Mouse (Mus musculus) CD8-positive naive resting alpha-beta T cell, adult 57 days (primary cell): ENCODE data around the gene Zfp456. TPM values are rescaled to one million over a fixed set of nuclear protein-coding genes. Genes with fewer than 3 reads are reported as not detected.

Source experiments
- total RNA-seq: library from RNA; stranded (reverse); gene quantifications from one replicate; pipeline ENCODE4 v1.2.4, GENCODE M21; 2023

Zfp456 gene
- 7.4 TPM for total RNA-seq

GRCm38 (mm10) chr13:67375050-67375911 lies at the start of gene Zfp456, which contains the start of gene Gm28041:
Gene Zfp456 (minus strand): TSS chr13:67375810.
Gene Gm28041 (minus strand): TSS chr13:67375733.

GRCm38 (mm10) chr13:67421207-67421857 lies 45.7 kb upstream of the Zfp456 start, which contains the start of gene Zfp459:
Gene Zfp459 (minus strand): TSS chr13:67421418.

GRCm38 (mm10) chr13:67399183-67399903 lies 23.7 kb upstream of the Zfp456 start, which contains the start of gene Zfp429:
Gene Zfp429 (minus strand): TSS chr13:67399819.

GRCm38 (mm10) chr13:67360131-67360744 lies 15.4 kb downstream of the Zfp456 start, which contains the start of the genes Gm28044 and Zfp953:
Gene Gm28044 (minus strand): TSS chr13:67360536.
Gene Zfp953 (minus strand): TSS chr13:67360605.

GRCm38 (mm10) chr13:67332019-67332724 lies 43.4 kb downstream of the Zfp456 start, which contains the start of gene Zfp595:
Gene Zfp595 (minus strand): TSS chr13:67332570.

Other genes with a start within 250 kb of the Zfp456 start
- gene Rsl1, start 202.6 kb downstream of the Zfp456 start, total RNA-seq: 8.6 TPM
- 1.3 TPM for gene Zfp455, start 181.3 kb downstream of the Zfp456 start, total RNA-seq
- gene Zfp458, start 97.3 kb downstream of the Zfp456 start, total RNA-seq: 2.2 TPM
- gene Zfp457, start 69.3 kb downstream of the Zfp456 start, total RNA-seq: 1.4 TPM
- 12.2 TPM for gene Zfp595, start 43.2 kb downstream of the Zfp456 start, total RNA-seq
- gene Gm28044, start 15.3 kb downstream of the Zfp456 start, total RNA-seq: not detected
- 9.0 TPM for gene Zfp953, start 15.2 kb downstream of the Zfp456 start, total RNA-seq
- gene Gm28041, start 77 bp downstream of the Zfp456 start, total RNA-seq: 3.4 TPM
- 19.0 TPM for gene Zfp429, start 24.0 kb upstream of the Zfp456 start, total RNA-seq
- gene Zfp459, start 45.6 kb upstream of the Zfp456 start, total RNA-seq: 3.3 TPM
- 14.4 TPM for gene Zfp874a, start 75.8 kb upstream of the Zfp456 start, total RNA-seq
- 25.2 TPM for gene Zfp874b, start 108.4 kb upstream of the Zfp456 start, total RNA-seq
- gene Zfp58, start 124.7 kb upstream of the Zfp456 start, total RNA-seq: 13.9 TPM
- gene Gm26965, start 150.3 kb upstream of the Zfp456 start, total RNA-seq: not detected
- gene Zfp87, start 150.4 kb upstream of the Zfp456 start, total RNA-seq: 21.2 TPM
- 12.6 TPM for gene Zfp748, start 178.0 kb upstream of the Zfp456 start, total RNA-seq
- gene Zfp729b, start 233.9 kb upstream of the Zfp456 start, total RNA-seq: 19.2 TPM